Mouse (Mus musculus): Measurements from ENCODE around the gene Agk. TPM values are rescaled to one million over a fixed set of nuclear protein-coding genes. Genes with fewer than 3 reads are reported as not detected.

Agk gene
- polyA plus RNA-seq, 1 experiment from 2014 or later: 49.5 TPM

DNA sequence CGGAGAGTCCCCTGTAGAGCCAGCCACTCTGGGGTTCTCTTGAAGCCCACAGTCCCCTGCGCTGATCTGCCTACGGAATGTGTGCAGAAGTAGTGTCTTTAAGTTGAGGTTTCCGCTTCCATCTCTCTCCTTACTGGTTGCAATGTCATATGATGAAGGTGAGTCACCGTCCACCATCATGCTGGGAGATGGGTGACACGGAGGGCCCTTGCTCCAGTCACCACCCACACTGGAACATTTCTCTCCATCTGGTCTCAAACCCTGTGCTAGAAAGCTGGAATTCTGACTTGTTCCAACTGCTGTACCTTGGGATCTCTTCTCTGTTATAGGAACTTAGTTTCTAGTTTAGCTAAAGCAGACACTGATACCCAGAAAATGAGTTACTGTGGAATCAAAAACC lies 96.1 kb downstream of the Agk start:
- Histone ChIP-seq H3K4me1 (ENCODE audit: control insufficient read depth, insufficient read depth, low read length) (no peaks in the 10 kb centered on the region), H3K4me2 (ENCODE audit: low read length) (no peak overlapping the region), H3K36me3 (ENCODE audit: control insufficient read depth, insufficient read depth, low read length) (peaks cover 37% of the 10 kb centered on the region), H3K27me3 (replicated peaks; ENCODE audit: control insufficient read depth, insufficient read depth, low read length) (no peaks in the 10 kb centered on the region), H3K27ac (ENCODE audit: low read depth, low read length) (no peak overlapping the region), H3K4me3 (ENCODE audit: low read depth, low read length) (no peak overlapping the region), H3K9ac (ENCODE audit: low read length) (no peak overlapping the region), H3K9me3 (replicated peaks; ENCODE audit: control insufficient read depth, low read length) (no peaks in the 10 kb centered on the region)
- no peak for DNase-seq (ENCODE audit: low spot score)
- ATAC-seq: no peak
- WGBS: 96% methylated on average over 6 of the region's 6 CpGs

DNA sequence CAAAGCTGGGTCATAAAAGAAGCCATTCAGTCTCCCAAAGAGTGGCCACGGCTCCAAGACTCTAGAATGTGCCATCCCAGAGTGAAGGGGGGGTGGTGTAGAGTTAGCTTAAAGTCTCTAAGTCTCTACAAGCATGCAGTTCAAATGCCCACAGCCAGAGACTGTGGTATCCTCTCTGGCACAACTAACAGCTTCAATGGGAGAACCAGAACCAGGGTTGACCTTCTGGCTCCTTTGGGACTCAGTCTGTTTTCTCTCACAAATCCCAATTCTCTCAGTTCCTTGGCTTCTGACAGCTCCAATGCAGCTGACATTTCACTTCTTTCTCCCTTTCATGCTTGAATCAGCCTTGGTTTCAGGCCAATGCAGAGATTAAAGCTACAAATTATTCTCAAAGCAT lies 98.0 kb downstream of the Agk start:
- Histone ChIP-seq H3K4me2 (ENCODE audit: low read length) (no peak overlapping the region), H3K9me3 (replicated peaks; ENCODE audit: control insufficient read depth, low read length) (no peaks in the 10 kb centered on the region), H3K36me3 (ENCODE audit: control insufficient read depth, insufficient read depth, low read length) (peaks cover 28% of the 10 kb centered on the region), H3K9ac (ENCODE audit: low read length) (no peak overlapping the region), H3K4me3 (ENCODE audit: low read depth, low read length) (no peak overlapping the region), H3K27me3 (replicated peaks; ENCODE audit: control insufficient read depth, insufficient read depth, low read length) (no peaks in the 10 kb centered on the region), H3K27ac (ENCODE audit: low read depth, low read length) (no peak overlapping the region), H3K4me1 (ENCODE audit: control insufficient read depth, insufficient read depth, low read length) (peaks cover under 1% of the 10 kb centered on the region; the same call in 1 of the 2 replicates)
- WGBS: 87% methylated on average over 1 of the region's 1 CpGs
- ATAC-seq (no peak), DNase-seq (ENCODE audit: low spot score) (no peak)

DNA sequence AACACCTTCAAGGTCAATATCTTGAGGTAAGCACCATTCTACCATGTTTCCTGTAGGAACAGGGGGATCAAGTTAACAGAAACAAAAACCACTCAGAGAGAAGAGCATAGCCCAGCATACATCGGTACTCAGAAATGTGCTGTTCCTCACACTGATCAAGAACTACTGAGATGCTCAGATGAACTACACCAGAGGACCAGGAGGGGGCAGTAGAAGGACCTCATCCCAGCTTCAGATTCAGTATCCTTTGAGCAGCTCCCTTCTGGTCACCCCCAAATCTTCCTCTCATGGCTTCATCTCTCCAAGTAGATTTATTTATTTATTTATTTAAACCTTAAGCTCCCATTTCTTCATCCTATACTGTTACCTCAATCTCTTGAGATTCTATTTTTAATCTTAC lies 98.8 kb downstream of the Agk start:
- 61% methylated on average over 1 of the region's 1 CpGs for WGBS
- DNase-seq (ENCODE audit: low spot score) (peak; percentile 61), ATAC-seq (0 out of 2 replicates have a peak, but pooled peaks have one; percentile 52)

DNA sequence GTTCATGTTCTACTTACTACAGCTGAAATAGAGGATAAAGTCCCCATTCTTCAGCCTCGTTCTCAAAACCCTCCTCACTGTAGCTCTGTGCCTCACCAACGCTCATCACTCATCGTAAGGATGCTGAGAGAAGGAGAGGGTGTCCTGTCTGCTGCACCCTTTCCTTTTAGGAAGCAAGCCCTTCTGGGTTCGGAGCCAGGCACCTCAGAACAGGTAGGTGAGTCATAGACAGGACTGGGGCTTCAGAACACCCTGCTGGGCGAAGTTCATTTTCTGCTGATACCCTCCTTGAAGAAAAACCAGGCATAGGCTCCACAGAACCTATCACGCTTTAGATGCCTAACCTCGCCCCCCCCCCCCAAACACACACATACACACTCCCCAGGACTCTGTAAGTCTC lies 102.5 kb downstream of the Agk start:
- Histone ChIP-seq H3K27me3 (replicated peaks; ENCODE audit: control insufficient read depth, insufficient read depth, low read length) (no peaks in the 10 kb centered on the region), H3K36me3 (ENCODE audit: control insufficient read depth, insufficient read depth, low read length) (peaks cover 3% of the 10 kb centered on the region), H3K27ac (ENCODE audit: low read depth, low read length) (no peak overlapping the region), H3K9me3 (replicated peaks; ENCODE audit: control insufficient read depth, low read length) (no peaks in the 10 kb centered on the region), H3K4me1 (ENCODE audit: control insufficient read depth, insufficient read depth, low read length) (peaks cover 28% of the 10 kb centered on the region), H3K9ac (ENCODE audit: low read length) (no peak overlapping the region), H3K4me3 (ENCODE audit: low read depth, low read length) (no peak overlapping the region), H3K4me2 (ENCODE audit: low read length) (no peak overlapping the region)
- DNase-seq (ENCODE audit: low spot score) (no peak), ATAC-seq (no peak)
- 86% methylated on average over 7 of the region's 7 CpGs for WGBS

More for the DNA sequence above, 98.8 kb downstream of the Agk start:
- H3K27me3 ChIP-seq (replicated peaks; ENCODE audit: control insufficient read depth, insufficient read depth, low read length): no peaks in the 10 kb centered on the region
- no peaks in the 10 kb centered on the region for H3K9me3 ChIP-seq (replicated peaks; ENCODE audit: control insufficient read depth, low read length)
- no peak overlapping the region for H3K4me3 ChIP-seq (ENCODE audit: low read depth, low read length)
- H3K4me1 ChIP-seq (ENCODE audit: control insufficient read depth, insufficient read depth, low read length): peaks cover 6% of the 10 kb centered on the region; the same call in 1 of the 2 replicates
- H3K27ac ChIP-seq (ENCODE audit: low read depth, low read length): no peak overlapping the region
- no peak overlapping the region for H3K4me2 ChIP-seq (ENCODE audit: low read length)
- no peak overlapping the region for H3K9ac ChIP-seq (ENCODE audit: low read length)
- H3K36me3 ChIP-seq (ENCODE audit: control insufficient read depth, insufficient read depth, low read length): peaks cover 23% of the 10 kb centered on the region

DNA sequence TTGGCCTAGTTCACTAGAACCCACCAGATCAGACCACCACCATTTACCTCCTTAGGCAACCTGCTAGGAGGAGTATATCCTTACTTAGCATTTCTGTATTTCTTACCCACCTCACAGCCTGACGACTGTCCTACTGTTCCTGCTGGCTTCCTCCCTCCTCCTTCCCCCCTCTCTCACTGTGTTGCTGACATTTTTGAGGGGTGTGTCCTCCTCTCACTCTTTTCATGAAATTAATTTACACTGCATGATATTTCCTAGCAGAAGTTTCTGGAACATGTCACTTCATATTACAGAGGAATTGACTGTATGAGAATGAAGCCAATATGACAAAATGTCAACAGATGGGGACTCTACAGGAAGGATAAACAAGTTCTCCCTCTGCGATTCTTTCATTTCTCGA lies 103.7 kb downstream of the Agk start:
- peak overlapping the region; percentile 4; the same call in 1 of the 2 replicates for H3K4me2 ChIP-seq (ENCODE audit: low read length)
- H3K9ac ChIP-seq (ENCODE audit: low read length): no peak overlapping the region; the same call in 1 of the 2 replicates
- H3K4me1 ChIP-seq (ENCODE audit: control insufficient read depth, insufficient read depth, low read length): peaks cover 34% of the 10 kb centered on the region
- H3K9me3 ChIP-seq (replicated peaks; ENCODE audit: control insufficient read depth, low read length): no peaks in the 10 kb centered on the region
- ATAC-seq (peak; percentile 40; the same call in 1 of the 2 replicates), DNase-seq (ENCODE audit: low spot score) (peak; percentile 75)
- no peaks in the 10 kb centered on the region for H3K27me3 ChIP-seq (replicated peaks; ENCODE audit: control insufficient read depth, insufficient read depth, low read length)
- no peaks in the 10 kb centered on the region for H3K36me3 ChIP-seq (ENCODE audit: control insufficient read depth, insufficient read depth, low read length)
- no peak overlapping the region for H3K4me3 ChIP-seq (ENCODE audit: low read depth, low read length)
- peak overlapping the region; percentile 74 for H3K27ac ChIP-seq (ENCODE audit: low read depth, low read length)
- 54% methylated on average over 3 of the region's 3 CpGs for WGBS

DNA sequence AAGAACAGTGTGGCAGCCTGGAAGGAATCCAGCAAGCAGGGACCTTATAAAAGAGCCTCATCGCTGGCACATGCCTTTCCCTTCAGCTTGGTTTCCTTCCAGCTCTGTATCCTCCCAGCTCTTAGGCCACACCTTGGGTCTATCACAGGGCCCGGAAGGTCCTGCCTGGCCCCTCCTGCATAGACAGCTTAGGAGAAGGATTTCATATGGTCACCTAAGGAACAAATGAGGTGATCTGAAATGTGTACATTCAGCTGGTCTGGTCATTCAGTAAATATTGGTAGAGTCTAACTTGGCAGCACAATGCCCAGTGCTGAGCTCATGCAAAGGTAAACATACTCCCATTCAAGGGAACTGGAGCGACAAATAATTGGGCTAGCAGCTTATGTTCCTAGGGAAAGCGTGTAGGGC lies 104.6 kb downstream of the Agk start:
- no peaks in the 10 kb centered on the region for H3K36me3 ChIP-seq (ENCODE audit: control insufficient read depth, insufficient read depth, low read length)
- H3K27me3 ChIP-seq (replicated peaks; ENCODE audit: control insufficient read depth, insufficient read depth, low read length): no peaks in the 10 kb centered on the region
- no peak overlapping the region for H3K4me3 ChIP-seq (ENCODE audit: low read depth, low read length)
- DNase-seq (ENCODE audit: low spot score) (peak; percentile 81), ATAC-seq (peak; percentile 21; the same call in 1 of the 2 replicates)
- H3K4me1 ChIP-seq (ENCODE audit: control insufficient read depth, insufficient read depth, low read length): peaks cover 39% of the 10 kb centered on the region
- H3K9me3 ChIP-seq (replicated peaks; ENCODE audit: control insufficient read depth, low read length): no peaks in the 10 kb centered on the region
- H3K4me2 ChIP-seq (ENCODE audit: low read length): peak overlapping the region; percentile 79
- no peak overlapping the region for H3K9ac ChIP-seq (ENCODE audit: low read length)
- peak overlapping the region; percentile 85 for H3K27ac ChIP-seq (ENCODE audit: low read depth, low read length)
- whole genome bisulfite sequencing: 17% methylated on average over 4 of the region's 4 CpGs

DNA sequence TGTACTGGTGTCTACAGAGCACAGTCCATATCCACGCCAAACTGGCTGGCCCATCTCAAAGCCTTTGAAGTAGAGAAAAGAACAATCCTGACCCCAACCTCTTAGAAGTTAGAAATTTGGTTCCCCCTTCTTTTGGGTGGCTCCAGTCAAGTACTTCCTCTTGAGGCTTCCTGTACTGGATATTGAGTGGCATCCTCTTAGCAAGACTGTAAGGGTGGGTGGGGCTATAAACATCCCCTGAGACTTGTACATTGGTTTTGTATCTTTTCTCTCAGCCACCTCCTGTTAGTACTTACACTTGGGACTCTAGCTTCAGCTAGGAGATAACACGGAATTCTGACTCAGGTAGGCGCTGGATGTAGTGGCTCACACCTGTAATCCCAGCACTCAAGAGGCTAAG lies 105.3 kb downstream of the Agk start:
- Histone ChIP-seq H3K9me3 (replicated peaks; ENCODE audit: control insufficient read depth, low read length) (no peaks in the 10 kb centered on the region), H3K9ac (ENCODE audit: low read length) (no peak overlapping the region), H3K4me3 (ENCODE audit: low read depth, low read length) (no peak overlapping the region), H3K27ac (ENCODE audit: low read depth, low read length) (peak overlapping the region; percentile 85), H3K4me1 (ENCODE audit: control insufficient read depth, insufficient read depth, low read length) (peaks cover 41% of the 10 kb centered on the region), H3K27me3 (replicated peaks; ENCODE audit: control insufficient read depth, insufficient read depth, low read length) (no peaks in the 10 kb centered on the region), H3K4me2 (ENCODE audit: low read length) (peak overlapping the region; percentile 79), H3K36me3 (ENCODE audit: control insufficient read depth, insufficient read depth, low read length) (no peaks in the 10 kb centered on the region)
- WGBS: 90% methylated on average over 3 of the region's 3 CpGs
- ATAC-seq: no peak
- DNase-seq (ENCODE audit: low spot score): no peak

DNA sequence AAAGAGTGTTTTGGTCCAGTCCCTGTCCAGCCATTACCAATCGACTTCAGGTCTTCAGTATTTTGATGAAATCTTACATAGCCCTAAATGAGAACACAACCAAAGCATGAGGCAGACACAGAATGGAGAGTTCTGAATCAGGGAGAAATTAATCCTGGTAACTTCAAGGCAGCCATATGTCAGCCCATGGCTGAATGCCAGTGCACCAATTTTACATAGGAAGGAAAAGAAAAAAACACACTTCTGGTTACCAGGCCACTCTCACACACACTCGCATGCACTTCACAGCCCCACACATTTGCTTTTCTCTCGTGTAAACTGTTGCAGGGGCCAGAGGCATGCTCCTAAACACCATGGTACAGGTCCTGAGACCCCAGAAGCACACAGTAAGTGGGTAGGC lies 105.9 kb downstream of the Agk start:
- WGBS: 40% methylated on average over 3 of the region's 3 CpGs

DNA sequence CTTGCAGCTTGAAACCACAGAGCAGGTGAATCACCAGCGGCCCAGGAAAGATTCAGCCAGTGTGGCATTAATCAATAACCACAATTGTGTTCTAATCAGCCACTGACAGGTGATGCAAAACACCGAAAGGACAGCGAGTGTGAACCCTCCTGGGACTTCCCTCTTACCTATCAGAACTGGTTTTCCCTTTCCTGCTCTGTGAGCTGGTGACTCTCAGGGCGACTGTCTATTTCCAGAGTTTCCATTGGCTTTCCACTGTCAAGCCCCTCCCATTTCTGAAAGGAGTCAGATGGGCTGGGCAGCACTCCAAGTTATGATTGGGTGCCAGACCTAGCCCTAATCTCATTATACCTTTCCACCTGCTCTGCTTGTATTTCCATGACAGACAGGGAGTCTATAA lies 106.4 kb downstream of the Agk start:
- peak; percentile 80 for DNase-seq (ENCODE audit: low spot score)
- Histone ChIP-seq H3K4me1 (ENCODE audit: control insufficient read depth, insufficient read depth, low read length) (peaks cover 43% of the 10 kb centered on the region), H3K4me2 (ENCODE audit: low read length) (peak overlapping the region; percentile 79), H3K4me3 (ENCODE audit: low read depth, low read length) (no peak overlapping the region), H3K9me3 (replicated peaks; ENCODE audit: control insufficient read depth, low read length) (no peaks in the 10 kb centered on the region), H3K27me3 (replicated peaks; ENCODE audit: control insufficient read depth, insufficient read depth, low read length) (no peaks in the 10 kb centered on the region), H3K9ac (ENCODE audit: low read length) (0 out of 2 replicates have a peak overlapping the region, but pooled peaks have one; percentile 35), H3K36me3 (ENCODE audit: control insufficient read depth, insufficient read depth, low read length) (no peaks in the 10 kb centered on the region), H3K27ac (ENCODE audit: low read depth, low read length) (peak overlapping the region; percentile 85)
- peak; percentile 12; the same call in 1 of the 2 replicates for ATAC-seq
- 48% methylated on average over 4 of the region's 4 CpGs for WGBS

More for the DNA sequence above, 105.9 kb downstream of the Agk start:
- Histone ChIP-seq H3K27ac (ENCODE audit: low read depth, low read length) (peak overlapping the region; percentile 85), H3K4me1 (ENCODE audit: control insufficient read depth, insufficient read depth, low read length) (peaks cover 41% of the 10 kb centered on the region), H3K4me2 (ENCODE audit: low read length) (peak overlapping the region; percentile 79), H3K27me3 (replicated peaks; ENCODE audit: control insufficient read depth, insufficient read depth, low read length) (no peaks in the 10 kb centered on the region), H3K9me3 (replicated peaks; ENCODE audit: control insufficient read depth, low read length) (no peaks in the 10 kb centered on the region), H3K4me3 (ENCODE audit: low read depth, low read length) (no peak overlapping the region), H3K36me3 (ENCODE audit: control insufficient read depth, insufficient read depth, low read length) (no peaks in the 10 kb centered on the region), H3K9ac (ENCODE audit: low read length) (0 out of 2 replicates have a peak overlapping the region, but pooled peaks have one; percentile 35)
- no peak for ATAC-seq
- peak; percentile 80 for DNase-seq (ENCODE audit: low spot score)
